Mouse (Mus musculus) limb, embryonic 11.5 days (tissue): ENCODE measurements around the gene Tnfrsf11a. TPM values are rescaled to one million over a fixed set of nuclear protein-coding genes. Genes with fewer than 3 reads are reported as not detected.

Experiments used
- ATAC-seq: fragments of 200-750 bp; cut with Nextera tagmentation; 2 replicates; pipeline ENCODE4 v1.8.0; 2017; ENCODE audit warnings: low read depth; ENCODE audit not compliant: insufficient number of reproducible peaks, low FRiP score, low TSS enrichment
- DNase-seq: peaks from one replicate; pipeline ENCODE4 v3.0.0-alpha.2; 2015; ENCODE audit warnings: low spot score
- H3K27ac ChIP-seq: fragments of 300-500 bp; sonication (generic); replicated peaks from 2 replicates; pipeline ENCODE4 v1.5.1; 2014; ENCODE audit warnings: low read depth, mild to moderate bottlenecking, low read length
- H3K27me3 ChIP-seq: fragments of 300-500 bp; sonication (generic); 2 replicates; pipeline ENCODE4 v1.6.1; 2014; ENCODE audit warnings: mild to moderate bottlenecking, low read length, mixed read lengths; ENCODE audit not compliant: control insufficient read depth, insufficient read depth
- H3K36me3 ChIP-seq: fragments of 300-500 bp; sonication (generic); 2 replicates; pipeline ENCODE4 v1.6.1; 2014; ENCODE audit warnings: mild to moderate bottlenecking, low read length, moderate library complexity, mixed read lengths; ENCODE audit not compliant: control insufficient read depth, insufficient read depth
- H3K4me1 ChIP-seq: fragments of 300-500 bp; sonication (generic); 2 replicates; pipeline ENCODE4 v1.6.1; 2014; ENCODE audit warnings: low read length, mixed read lengths; ENCODE audit not compliant: control insufficient read depth, insufficient read depth
- H3K4me2 ChIP-seq: fragments of 300-500 bp; sonication (generic); 2 replicates; pipeline ENCODE4 v1.6.1; 2014; ENCODE audit warnings: low read depth, mild to moderate bottlenecking, moderate library complexity; ENCODE audit not compliant: severe bottlenecking
- H3K4me3 ChIP-seq: fragments of 300-500 bp; sonication (generic); 2 replicates; pipeline ENCODE4 v1.5.1; 2014; ENCODE audit warnings: low read depth, low read length
- H3K9ac ChIP-seq: fragments of 300-500 bp; sonication (generic); 2 replicates; pipeline ENCODE4 v1.6.1; 2014; ENCODE audit warnings: mild to moderate bottlenecking, low read length
- H3K9me3 ChIP-seq: fragments of 300-500 bp; sonication (generic); 2 replicates; pipeline ENCODE4 v1.6.1; 2016; ENCODE audit warnings: low read length; ENCODE audit not compliant: control insufficient read depth
- WGBS: fragments of 180-500 bp; shearing (Covaris S2); extraction: QIAGEN DNeasy Blood & Tissue Kit; methylation state at CpG from one replicate; pipeline ENCODE4 v1.1.7; 2014; 5-methylcytosine and 5-hydroxymethylcytosine counted together
- polyA plus RNA-seq: library from polyadenylated mRNA; unstranded; fragments of >200 nt; fragmentation: Nextera tagmentation; extraction: Ambion mirVana; gene quantifications from 2 replicates; pipeline ENCODE4 v1.2.1, GENCODE M21; 2014

Gene Tnfrsf11a
- 0.11 and 0.43 TPM in 2 replicates for polyA plus RNA-seq

- H3K4me2 ChIP-seq, result peak within 1 kb of the TSS; percentile 84
- DNase-seq (peak; percentile 65), ATAC-seq (peak; percentile 63; the same call in 1 of the 2 replicates)
- H3K27me3 ChIP-seq, result peaks cover 21% of the 10 kb centered on the region
- no peak within 1 kb of the TSS for H3K27ac ChIP-seq
- peak within 1 kb of the TSS; percentile 38 for H3K9ac ChIP-seq
- H3K4me3 ChIP-seq, result peak within 1 kb of the TSS; percentile 43
- no peaks in the 10 kb centered on the region for H3K9me3 ChIP-seq
- 4% methylated on average over 63 of the region's 77 CpGs for WGBS
- peaks cover 3% of the 10 kb centered on the region; the same call in 1 of the 2 replicates for H3K4me1 ChIP-seq
- H3K36me3 ChIP-seq, result no peaks in the 10 kb centered on the region
Observed at GRCm38 (mm10) chr1:105780457-105781364, at the start of gene Tnfrsf11a. TSS of gene Tnfrsf11a (plus strand) at chr1:105780718.

- no peak for DNase-seq
Observed at GRCm38 (mm10) chr1:105735318-105735717, 45.2 kb upstream of the Tnfrsf11a start.

GRCm38 (mm10) chr1:105738334-105738733 lies 42.2 kb upstream of the Tnfrsf11a start:
- H3K9me3 ChIP-seq, result no peaks in the 10 kb centered on the region
- no peak overlapping the region for H3K4me2 ChIP-seq
- ATAC-seq (no peak), DNase-seq (no peak)
- WGBS, result 89% methylated on average over 6 of the region's 6 CpGs
- no peaks in the 10 kb centered on the region for H3K36me3 ChIP-seq
- no peaks in the 10 kb centered on the region for H3K4me1 ChIP-seq
- H3K4me3 ChIP-seq, result no peak overlapping the region
- H3K9ac ChIP-seq, result no peak overlapping the region
- no peak overlapping the region for H3K27ac ChIP-seq
- no peaks in the 10 kb centered on the region for H3K27me3 ChIP-seq

More at GRCm38 (mm10) chr1:105735318-105735717, 45.2 kb upstream of the Tnfrsf11a start:
- Histone ChIP-seq H3K4me2 (no peak overlapping the region), H3K27me3 (no peaks in the 10 kb centered on the region), H3K9me3 (no peaks in the 10 kb centered on the region), H3K9ac (no peak overlapping the region), H3K27ac (no peak overlapping the region), H3K4me1 (no peaks in the 10 kb centered on the region), H3K4me3 (no peak overlapping the region), H3K36me3 (no peaks in the 10 kb centered on the region)
- 77% methylated on average over 3 of the region's 3 CpGs for WGBS
- no peak for ATAC-seq

GRCm38 (mm10) chr1:105739493-105739892 lies 41.0 kb upstream of the Tnfrsf11a start:
- H3K4me3 ChIP-seq, result no peak overlapping the region
- DNase-seq (no peak), ATAC-seq (no peak)
- no peak overlapping the region for H3K9ac ChIP-seq
- H3K4me2 ChIP-seq, result no peak overlapping the region
- no peaks in the 10 kb centered on the region; the same call in 1 of the 2 replicates for H3K36me3 ChIP-seq
- H3K27ac ChIP-seq, result no peak overlapping the region
- no peaks in the 10 kb centered on the region for H3K9me3 ChIP-seq
- H3K27me3 ChIP-seq, result no peaks in the 10 kb centered on the region
- H3K4me1 ChIP-seq, result no peaks in the 10 kb centered on the region

GRCm38 (mm10) chr1:105742481-105742880 lies 38.0 kb upstream of the Tnfrsf11a start:
- Histone ChIP-seq H3K9me3 (no peaks in the 10 kb centered on the region), H3K9ac (no peak overlapping the region), H3K4me1 (no peaks in the 10 kb centered on the region), H3K4me3 (no peak overlapping the region), H3K27ac (no peak overlapping the region), H3K36me3 (no peaks in the 10 kb centered on the region; the same call in 1 of the 2 replicates), H3K27me3 (no peaks in the 10 kb centered on the region), H3K4me2 (no peak overlapping the region)
- WGBS, result 93% methylated on average over 1 of the region's 1 CpGs
- no peak for DNase-seq
- no peak for ATAC-seq

GRCm38 (mm10) chr1:105746444-105746843 lies 34.1 kb upstream of the Tnfrsf11a start:
- ATAC-seq (no peak), DNase-seq (no peak)
- Histone ChIP-seq H3K9ac (no peak overlapping the region), H3K27ac (no peak overlapping the region), H3K36me3 (no peaks in the 10 kb centered on the region; the same call in 1 of the 2 replicates), H3K9me3 (no peaks in the 10 kb centered on the region), H3K27me3 (no peaks in the 10 kb centered on the region), H3K4me3 (no peak overlapping the region), H3K4me1 (no peaks in the 10 kb centered on the region), H3K4me2 (no peak overlapping the region)
- 88% methylated on average over 1 of the region's 1 CpGs for WGBS

GRCm38 (mm10) chr1:105746858-105747596 lies 33.5 kb upstream of the Tnfrsf11a start:
- no peak overlapping the region for H3K27ac ChIP-seq
- H3K36me3 ChIP-seq, result no peaks in the 10 kb centered on the region; the same call in 1 of the 2 replicates
- DNase-seq (no peak), ATAC-seq (no peak)
- 91% methylated on average over 5 of the region's 5 CpGs for WGBS
- H3K4me2 ChIP-seq, result no peak overlapping the region
- no peak overlapping the region for H3K9ac ChIP-seq
- no peak overlapping the region for H3K4me3 ChIP-seq
- H3K9me3 ChIP-seq, result no peaks in the 10 kb centered on the region
- H3K4me1 ChIP-seq, result no peaks in the 10 kb centered on the region
- H3K27me3 ChIP-seq, result no peaks in the 10 kb centered on the region

GRCm38 (mm10) chr1:105748091-105748799 lies 32.3 kb upstream of the Tnfrsf11a start:
- DNase-seq (no peak), ATAC-seq (no peak)
- Histone ChIP-seq H3K4me2 (no peak overlapping the region), H3K36me3 (no peaks in the 10 kb centered on the region; the same call in 1 of the 2 replicates), H3K9me3 (no peaks in the 10 kb centered on the region), H3K4me3 (no peak overlapping the region), H3K9ac (no peak overlapping the region), H3K4me1 (no peaks in the 10 kb centered on the region), H3K27ac (no peak overlapping the region), H3K27me3 (no peaks in the 10 kb centered on the region)
- WGBS, result 95% methylated on average over 4 of the region's 4 CpGs
